Mouse (Mus musculus): ENCODE measurements at regions not wholly inside any gene's neighbourhood (a gene's known extent, or its start where the extent isn't known, plus 50 kb on each side); places are given as distances from the start of the nearest gene placed in this dataset.

DNA sequence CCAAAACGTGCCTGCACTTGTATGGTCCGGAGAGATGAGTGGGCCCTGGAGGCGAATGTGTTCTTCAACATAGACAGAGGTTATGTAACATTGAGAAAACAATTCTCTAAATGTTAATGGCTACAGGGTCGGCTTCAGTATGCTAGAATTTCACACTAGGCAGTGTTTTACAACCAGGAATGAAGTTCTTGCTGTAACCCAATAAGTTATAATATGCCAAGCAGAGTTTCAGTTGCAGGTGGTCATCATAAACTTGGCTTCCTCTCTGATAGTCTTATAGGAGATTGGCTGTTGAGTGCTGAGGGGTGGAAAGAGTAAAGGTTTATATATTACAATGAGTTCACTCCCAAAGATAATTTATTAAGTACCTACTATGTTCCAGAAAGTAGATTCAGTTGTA lies 64.8 kb upstream of the Cenpw start:
- no peak for DNase-seq (ENCODE audit: extremely low spot score, low read depth, low spot score)

DNA sequence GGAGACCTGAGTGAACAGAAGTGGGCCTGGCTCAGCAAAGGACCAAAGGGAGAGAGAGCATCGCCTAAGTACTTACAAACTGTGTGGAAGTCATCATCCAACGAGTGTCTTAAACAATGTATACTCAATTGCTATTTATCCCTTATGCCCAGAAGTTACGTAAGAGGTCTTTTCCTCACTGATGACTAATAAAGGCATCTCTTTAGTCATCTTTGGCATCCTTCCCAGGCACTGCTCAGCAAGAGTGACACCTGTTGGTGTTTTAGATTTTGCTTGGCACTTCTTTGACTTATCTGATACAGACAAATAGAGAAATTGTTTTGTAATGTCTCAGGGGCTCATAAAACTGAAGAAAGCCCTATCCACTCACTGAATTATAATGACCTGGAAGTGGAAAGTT lies 59.4 kb upstream of the Cenpw start:
- DNase-seq (ENCODE audit: extremely low spot score, low read depth, low spot score) = no peak

DNA sequence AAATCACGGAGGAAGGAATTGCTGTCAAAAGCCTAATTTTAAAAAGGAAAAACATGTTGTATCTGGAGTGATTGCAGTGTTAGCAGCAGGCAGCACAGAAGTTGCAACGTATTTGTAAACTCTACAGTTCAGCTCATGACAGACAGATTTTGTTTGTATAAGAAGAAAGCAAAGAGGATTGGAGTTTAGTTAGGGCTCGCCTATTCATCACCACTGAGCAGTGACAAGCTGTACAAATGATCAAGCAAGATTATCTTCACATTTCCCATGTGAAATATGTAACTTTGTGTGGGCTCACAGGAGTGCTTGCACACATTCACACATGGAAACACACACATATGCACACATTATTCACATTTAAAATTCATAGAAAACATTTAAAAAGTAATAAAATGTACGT lies 57.5 kb upstream of the Cenpw start:
- DNase-seq (ENCODE audit: extremely low spot score, low read depth, low spot score) = no peak

Data from hindlimb bud, embryonic 11.5 days (tissue).